Mouse (Mus musculus) right cerebral cortex, postnatal 25 days (tissue): ENCODE measurements around the gene Cox4i1.
A peak's percentile ranks its signal among the peaks of the same experiment; 100 is the strongest.

Experiments used
- DNase-seq: peaks from one replicate; pipeline ENCODE4 v3.0.0; 2022

The Cox4i1 gene

DNA sequence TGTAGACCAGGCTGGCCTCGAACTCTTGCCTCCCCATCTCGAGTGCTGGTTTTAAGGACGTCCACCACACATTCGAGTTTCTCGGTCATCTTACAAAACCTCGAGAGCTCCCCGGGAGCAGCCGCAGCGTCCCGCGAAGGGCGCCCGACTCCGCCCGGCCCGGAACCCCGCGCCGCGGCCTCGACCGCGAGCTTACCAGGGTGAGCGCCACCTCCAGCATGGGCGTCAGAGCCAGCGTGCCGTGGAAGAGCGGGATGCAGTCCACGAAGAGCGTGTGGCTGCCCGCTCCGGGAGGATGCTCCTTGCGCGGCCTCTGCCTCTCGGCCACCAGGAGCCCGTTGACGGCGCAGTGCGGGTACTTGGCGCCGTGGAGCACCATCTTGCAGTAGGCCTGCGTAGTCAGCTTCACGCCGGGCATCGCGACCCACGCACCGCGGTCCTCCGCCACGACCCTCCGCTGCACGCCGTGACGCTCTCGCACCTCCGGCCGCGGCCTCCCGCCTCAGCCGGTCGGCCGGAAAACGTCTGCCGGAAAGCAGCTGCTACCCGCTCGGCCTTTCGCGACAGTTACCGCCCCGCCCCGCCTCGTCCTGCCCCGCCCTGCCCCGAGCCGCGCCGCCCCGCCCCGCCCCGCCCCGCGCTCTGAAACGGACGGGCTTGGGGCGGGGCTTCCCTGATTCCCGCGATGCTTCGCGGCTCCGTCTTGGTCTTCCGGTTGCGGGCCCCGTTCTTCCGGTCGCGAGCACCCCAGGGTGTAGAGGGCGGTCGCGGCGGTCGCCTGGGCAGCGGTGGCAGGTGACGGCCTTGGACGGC lies at the start of gene Cox4i1, which contains the start of gene Gm27021:
Gene Cox4i1, plus strand, starts transcription at position 662 of the 813 bp plus-strand sequence.
Gene Gm27021, minus strand, starts transcription at position 519 of the 813 bp plus-strand sequence.
- peak; percentile 91 for DNase-seq

- peak; percentile 35 for DNase-seq
Observed at GRCm38 (mm10) chr8:120619235-120620180, 48.5 kb upstream of the Cox4i1 start.

DNA sequence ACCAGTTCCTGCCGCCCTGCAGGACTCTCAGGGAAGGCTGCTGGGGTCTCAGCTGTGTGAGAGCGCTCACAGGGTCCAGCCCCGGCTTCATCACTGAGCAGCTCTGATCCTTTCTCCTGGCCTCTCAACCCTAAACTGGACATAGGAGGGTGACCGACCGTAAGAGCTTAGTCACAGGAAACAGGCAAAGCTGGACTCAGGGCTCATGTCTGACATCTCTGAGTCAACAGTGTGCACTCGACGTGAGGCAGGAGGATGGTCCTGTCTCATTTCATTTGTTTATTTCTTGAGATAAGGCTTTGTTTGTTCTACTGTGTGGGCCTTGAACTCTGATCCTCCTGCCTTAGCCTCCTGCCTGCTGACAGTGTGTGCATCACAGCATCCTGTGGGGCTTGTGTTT lies 47.6 kb upstream of the Cox4i1 start:
- no peak for DNase-seq

DNA sequence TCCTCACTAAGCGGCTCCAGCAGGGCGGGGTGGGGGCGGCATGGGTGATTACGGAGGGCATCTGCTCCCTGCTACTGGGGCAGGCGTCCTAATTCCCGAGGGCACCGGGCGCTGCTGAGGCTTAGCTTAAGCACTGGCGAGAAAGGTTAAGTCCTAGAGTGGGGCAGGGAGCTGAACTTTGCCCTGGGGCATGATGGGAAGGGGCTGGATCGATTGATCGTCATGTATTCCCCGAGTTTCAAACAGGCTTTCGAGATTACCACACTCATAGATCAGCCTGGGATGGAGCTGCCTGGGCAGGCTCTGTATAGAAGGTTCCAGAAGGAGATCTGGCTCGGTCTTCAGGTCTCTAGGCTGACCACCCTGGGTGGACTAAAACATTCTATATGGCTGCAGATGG lies 45.9 kb upstream of the Cox4i1 start:
- no peak for DNase-seq

DNA sequence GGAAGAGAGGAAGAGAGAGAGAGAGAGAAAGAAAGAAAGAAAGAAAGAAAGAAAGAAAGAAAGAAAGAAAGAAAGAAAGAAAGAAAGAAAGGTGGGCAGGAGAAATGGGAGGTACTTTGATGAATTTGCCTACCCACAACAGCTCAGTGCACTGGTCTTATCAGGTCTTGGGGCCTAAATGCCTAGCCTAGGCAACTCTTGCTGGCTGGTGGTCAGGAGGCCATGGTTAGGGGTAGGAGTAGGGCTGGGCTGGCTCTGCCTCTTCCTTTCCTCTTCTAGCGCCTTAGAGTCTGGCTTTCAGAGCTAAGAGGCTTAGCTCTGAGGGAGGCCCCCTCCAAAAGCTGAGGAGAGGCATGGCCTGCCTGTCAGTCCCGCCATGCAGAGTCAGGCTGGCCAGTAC lies 44.4 kb upstream of the Cox4i1 start:
- DNase-seq = no peak

GRCm38 (mm10) chr8:120626461-120626860 lies 41.6 kb upstream of the Cox4i1 start:
- DNase-seq = no peak

DNA sequence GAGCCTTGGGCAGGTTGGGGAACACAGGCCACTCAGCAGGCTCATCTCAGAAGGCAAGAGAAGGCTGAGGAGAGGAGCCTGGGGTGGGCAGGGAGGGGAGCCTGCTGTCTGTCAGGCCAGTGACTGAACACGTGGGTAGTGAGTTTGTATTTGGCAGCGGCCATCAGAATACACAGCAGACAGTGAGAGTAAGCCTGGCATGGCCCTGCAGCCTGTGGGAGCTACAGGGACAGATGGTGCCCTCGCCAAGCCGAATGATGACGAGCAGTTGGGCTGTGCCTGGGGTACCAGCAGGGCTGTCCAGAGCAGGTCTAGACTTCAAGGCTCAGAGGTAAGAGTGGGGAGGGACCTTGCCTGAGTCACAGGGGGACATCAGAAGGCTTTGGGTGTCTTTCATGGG lies 40.7 kb upstream of the Cox4i1 start:
- no peak for DNase-seq

- DNase-seq = no peak
Observed at GRCm38 (mm10) chr8:120630031-120630430, 38.0 kb upstream of the Cox4i1 start.

GRCm38 (mm10) chr8:120630848-120631247 lies 37.2 kb upstream of the Cox4i1 start:
- no peak for DNase-seq

- no peak for DNase-seq
Observed at GRCm38 (mm10) chr8:120631441-120632375, 36.3 kb upstream of the Cox4i1 start.

GRCm38 (mm10) chr8:120632969-120633664 lies 34.9 kb upstream of the Cox4i1 start:
- no peak for DNase-seq

DNA sequence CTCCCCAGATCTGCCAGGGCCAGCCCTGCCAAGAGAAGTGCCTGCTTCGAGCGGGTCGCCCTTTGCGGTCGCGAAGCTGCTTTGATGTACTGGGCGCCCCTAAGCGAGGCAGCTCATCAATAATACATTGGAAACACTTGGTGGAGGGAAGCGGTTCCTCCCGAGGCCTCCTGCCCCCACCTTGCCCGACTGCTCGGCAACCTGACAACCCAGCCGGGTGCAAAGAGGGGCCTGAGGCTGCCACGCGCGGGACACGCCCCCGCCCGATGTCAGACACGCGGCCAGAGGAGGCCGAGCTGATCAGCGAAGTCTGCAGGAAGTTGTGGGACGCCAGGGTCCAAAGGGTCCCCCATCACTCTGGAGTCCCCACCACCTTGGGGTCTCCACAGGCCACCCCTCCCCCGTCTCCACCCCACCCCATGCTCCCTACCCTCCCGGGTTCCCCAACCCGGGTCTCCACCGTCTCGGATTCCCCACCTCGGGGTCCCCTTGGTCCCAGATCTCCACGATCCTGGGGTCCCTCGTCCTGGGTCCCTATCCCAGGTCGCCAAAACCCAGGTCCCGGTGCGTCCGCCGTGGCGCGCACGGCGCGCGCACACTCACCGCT lies 34.3 kb upstream of the Cox4i1 start:
- peak; percentile 34 for DNase-seq

DNA sequence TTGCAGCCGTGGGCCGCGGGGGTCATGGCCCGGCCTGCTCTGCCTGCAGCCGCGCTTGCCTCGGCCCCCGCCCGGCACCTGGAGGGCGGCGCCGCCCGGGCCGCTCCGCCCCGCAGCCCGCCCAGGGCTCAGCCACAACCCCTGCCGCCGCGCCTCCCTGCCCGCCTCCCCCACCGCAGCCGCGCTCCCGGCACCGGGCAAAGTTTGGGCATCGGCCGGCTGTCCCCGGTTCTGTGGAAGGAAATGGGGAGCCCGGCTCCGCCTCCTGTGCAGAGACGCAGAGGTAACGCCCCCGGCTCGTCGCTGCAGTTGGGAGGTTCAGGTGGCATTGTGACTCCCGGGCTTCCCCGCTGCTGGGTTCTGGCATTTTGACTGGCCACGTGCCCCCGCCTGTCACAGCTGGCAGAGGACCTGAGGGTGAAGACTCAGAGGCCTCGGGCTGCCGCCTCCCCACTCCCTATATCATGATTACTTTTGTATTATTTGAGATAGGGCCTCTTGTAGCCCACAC lies 33.6 kb upstream of the Cox4i1 start:
- peak; percentile 50 for DNase-seq

DNA sequence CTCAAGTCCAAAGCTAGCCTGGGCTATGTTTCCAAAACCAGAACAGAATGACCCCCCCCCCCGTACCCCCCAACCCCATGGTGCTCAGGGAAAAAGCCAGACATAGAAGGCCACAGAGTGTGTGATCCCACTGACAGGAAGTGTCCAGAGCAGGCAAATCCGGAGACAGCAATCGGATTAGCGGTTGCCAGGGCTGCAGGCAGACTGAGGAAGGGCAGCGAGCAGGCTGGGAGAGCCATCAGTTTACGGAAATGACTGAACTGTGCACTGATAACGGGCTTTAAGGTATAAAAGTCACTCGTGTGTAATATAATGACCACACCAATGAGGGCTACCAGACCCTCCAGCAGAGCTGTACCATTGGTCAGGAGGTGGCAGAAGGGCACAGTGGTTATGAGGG lies 26.8 kb upstream of the Cox4i1 start:
- DNase-seq = no peak

DNA sequence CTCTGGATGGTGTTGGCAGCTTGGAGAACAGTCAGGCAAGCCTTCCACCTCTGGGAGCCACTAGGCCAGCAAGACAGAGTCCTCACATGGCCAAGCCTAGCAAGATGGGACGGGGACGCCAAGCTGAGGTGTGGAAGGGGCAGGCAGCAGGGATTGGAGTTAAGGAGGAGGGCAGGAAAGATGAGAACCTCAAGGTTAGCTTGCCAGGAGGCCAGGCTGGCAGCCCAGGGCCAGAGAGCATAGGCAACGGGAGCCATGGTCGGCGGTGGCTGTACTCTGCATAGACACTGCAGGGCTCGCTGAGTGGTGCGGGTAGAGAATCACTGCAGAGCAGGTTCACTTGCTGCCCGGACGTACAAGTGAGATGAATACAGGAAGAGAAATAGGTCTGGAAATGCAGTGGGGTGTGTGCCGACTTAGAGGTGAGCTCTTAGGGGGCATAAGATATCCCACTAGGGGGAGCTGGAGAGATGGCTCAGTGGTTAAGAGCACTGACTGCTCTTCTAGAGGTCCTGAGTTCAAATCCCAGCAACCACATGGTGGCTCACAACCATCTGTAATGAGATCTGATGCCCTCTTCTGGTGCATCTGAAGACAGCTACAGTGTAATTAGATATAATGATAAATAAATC lies 25.9 kb upstream of the Cox4i1 start:
- no peak for DNase-seq

- DNase-seq = peak; percentile 54
Observed at GRCm38 (mm10) chr8:120644663-120645062, 23.4 kb upstream of the Cox4i1 start.

DNA sequence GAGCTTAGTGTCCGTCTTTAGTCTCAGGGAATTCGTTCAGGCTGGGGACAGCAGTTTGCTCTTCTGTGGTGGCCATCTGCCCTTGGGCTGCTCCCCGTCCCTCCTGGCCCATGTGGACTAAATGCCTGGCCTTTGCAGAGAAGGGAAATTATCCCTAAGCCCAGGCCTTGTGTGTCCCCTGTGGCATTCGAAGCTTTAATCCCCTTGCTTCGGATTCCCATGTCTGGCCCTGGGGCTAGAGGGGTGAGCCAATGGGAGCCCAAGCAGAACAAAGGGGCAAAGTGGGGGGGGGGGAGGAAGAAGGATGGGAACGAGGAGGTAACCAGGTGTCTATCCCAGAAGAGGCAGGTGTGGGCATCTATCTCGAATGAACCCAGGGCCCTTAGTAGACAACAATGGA lies 20.5 kb upstream of the Cox4i1 start, which contains the start of gene 1190005I06Rik:
Gene 1190005I06Rik, minus strand, starts transcription at position 101 of the 400 bp plus-strand sequence.
- no peak for DNase-seq

DNA sequence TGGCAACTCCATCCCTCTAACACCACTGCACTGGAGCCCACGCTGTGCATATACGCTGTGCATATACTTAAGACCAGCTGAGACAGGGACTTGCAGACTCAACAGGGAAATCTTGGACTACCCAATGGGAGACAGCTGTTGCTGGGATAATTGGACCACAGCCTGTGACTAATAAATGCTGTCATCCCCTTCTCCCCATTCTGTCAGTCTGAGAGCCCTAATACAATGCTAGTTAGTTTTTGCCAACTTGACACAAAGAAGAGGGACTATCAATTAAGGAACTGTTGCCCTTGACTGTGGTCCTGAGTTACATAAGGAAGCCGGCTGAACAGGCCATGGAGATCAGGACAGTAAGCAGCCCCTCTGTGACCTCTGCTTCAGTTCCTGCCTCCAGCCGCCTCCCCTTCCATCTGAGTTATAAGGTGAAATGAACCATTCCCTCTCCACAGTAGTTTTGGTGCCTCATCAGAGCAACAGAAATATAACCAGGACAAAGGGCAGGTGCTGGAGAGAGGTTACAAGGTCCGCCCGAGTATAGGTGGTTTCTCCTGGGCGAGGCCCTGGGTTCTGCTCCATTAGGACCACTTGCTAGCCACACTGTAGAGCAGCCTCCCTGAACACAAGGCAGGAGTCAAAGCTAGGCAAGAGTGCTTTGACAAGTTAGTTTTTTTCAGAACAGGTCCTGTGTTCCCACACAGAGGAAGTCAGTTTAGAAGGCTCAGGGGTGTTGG lies 11.5 kb upstream of the Cox4i1 start:
- no peak for DNase-seq

DNA sequence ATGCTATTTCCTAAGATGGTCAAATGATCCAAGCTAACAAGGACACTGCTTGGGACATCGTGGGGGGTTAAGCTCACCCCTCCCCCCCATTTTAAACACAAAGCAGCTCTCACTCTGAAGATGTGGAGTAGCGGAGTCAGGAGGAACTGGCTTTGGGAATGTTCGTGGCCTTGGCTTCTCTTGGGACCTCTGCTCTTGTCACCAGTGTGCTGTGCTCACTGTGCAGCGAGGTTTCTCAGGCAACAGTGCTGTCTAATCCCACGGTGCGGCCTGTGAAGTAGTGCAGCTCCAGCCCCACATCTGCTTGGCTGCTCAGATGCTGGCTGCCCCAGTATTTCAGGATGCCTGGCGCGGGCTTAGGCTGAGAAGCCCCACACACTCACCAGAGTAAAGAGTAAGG lies 10.6 kb upstream of the Cox4i1 start:
- no peak for DNase-seq

GRCm38 (mm10) chr8:120664566-120664965 lies 3.5 kb upstream of the Cox4i1 start:
- no peak for DNase-seq
